Mouse (Mus musculus) left cerebral cortex, adult 8-10 months (tissue): ENCODE data around the gene Gm7075. TPM values are rescaled to one million over a fixed set of nuclear protein-coding genes. Genes with fewer than 3 reads are reported as not detected.
"Not testable (repeated sequence)": the region's sequence is repeated elsewhere in the genome, so short reads cannot be mapped to it uniquely, and the experiment has no call there.

ENCODE experiments used
- DNase-seq, 2 experiments: peaks; one replicate each; pipeline ENCODE4 v3.0.0; 2022; ENCODE audit warnings: low spot score in 2 of 2
- total RNA-seq, 4 experiments: library from RNA; stranded (reverse); gene quantifications; 2 replicates each; pipeline ENCODE4 v1.2.4; 2022

Gene Gm7075
- total RNA-seq, 4 experiments from 2014 or later: not detected

GRCm38 (mm10) chr10:63422736-63422992, 1.1 kb upstream of the Gm7075 start:
- no peak for DNase-seq

- DNase-seq: no peak
Observed at GRCm38 (mm10) chr10:63417061-63417460, 4.5 kb downstream of the Gm7075 start.

GRCm38 (mm10) chr10:63415850-63416249, 5.7 kb downstream of the Gm7075 start:
- DNase-seq: no peak

- DNase-seq: no peak
Observed at GRCm38 (mm10) chr10:63415287-63415686, 6.3 kb downstream of the Gm7075 start.

- DNase-seq: no peak
Observed at GRCm38 (mm10) chr10:63412756-63413155, 8.8 kb downstream of the Gm7075 start.

GRCm38 (mm10) chr10:63411674-63412073, 9.9 kb downstream of the Gm7075 start:
- not testable (repeated sequence) for DNase-seq

- DNase-seq: no peak
Observed at GRCm38 (mm10) chr10:63410162-63410956, 11.2 kb downstream of the Gm7075 start.

- no peak for DNase-seq
Observed at GRCm38 (mm10) chr10:63403636-63404035, 18.0 kb downstream of the Gm7075 start.

GRCm38 (mm10) chr10:63402731-63403504, 18.7 kb downstream of the Gm7075 start:
- DNase-seq: no peak

GRCm38 (mm10) chr10:63396963-63397362, 24.6 kb downstream of the Gm7075 start:
- DNase-seq: no peak

- no peak for DNase-seq
Observed at GRCm38 (mm10) chr10:63388948-63389347, 32.6 kb downstream of the Gm7075 start.

GRCm38 (mm10) chr10:63386991-63387390, 34.6 kb downstream of the Gm7075 start:
- DNase-seq: no peak

GRCm38 (mm10) chr10:63386444-63386843, 35.1 kb downstream of the Gm7075 start:
- peak; percentile 72 to 81 for DNase-seq

- not testable (repeated sequence) for DNase-seq
Observed at GRCm38 (mm10) chr10:63385897-63386296, 35.7 kb downstream of the Gm7075 start.

GRCm38 (mm10) chr10:63382372-63383279, 39.0 kb downstream of the Gm7075 start, which contains the start of gene Dnajc12:
Dnajc12 (plus strand) TSS chr10:63382443.
- peak; percentile 47 to 78 for DNase-seq

- peak in 1 of 2 experiments; percentile 10 for DNase-seq
Observed at GRCm38 (mm10) chr10:63381498-63382280, 39.9 kb downstream of the Gm7075 start, which contains the start of gene Sirt1. Sirt1 (minus strand) TSS chr10:63381704.

GRCm38 (mm10) chr10:63378948-63379680, 42.5 kb downstream of the Gm7075 start:
- no peak for DNase-seq

GRCm38 (mm10) chr10:63377468-63377867, 44.1 kb downstream of the Gm7075 start:
- DNase-seq: peak; percentile 30 to 40

- no peak for DNase-seq
Observed at GRCm38 (mm10) chr10:63376303-63376702, 45.3 kb downstream of the Gm7075 start.
